Mouse (Mus musculus): Measurements from ENCODE around the gene Cdhr4. TPM values are rescaled to one million over a fixed set of nuclear protein-coding genes. Genes with fewer than 3 reads are reported as not detected.
A peak's percentile ranks its signal among the peaks of the same experiment; 100 is the strongest.
"Not testable (repeated sequence)": the region's sequence is repeated elsewhere in the genome, so short reads cannot be mapped to it uniquely, and the experiment has no call there.

Cdhr4 gene
- polyA plus RNA-seq, 1 experiment from 2014 or later, result 1.3 TPM

DNA sequence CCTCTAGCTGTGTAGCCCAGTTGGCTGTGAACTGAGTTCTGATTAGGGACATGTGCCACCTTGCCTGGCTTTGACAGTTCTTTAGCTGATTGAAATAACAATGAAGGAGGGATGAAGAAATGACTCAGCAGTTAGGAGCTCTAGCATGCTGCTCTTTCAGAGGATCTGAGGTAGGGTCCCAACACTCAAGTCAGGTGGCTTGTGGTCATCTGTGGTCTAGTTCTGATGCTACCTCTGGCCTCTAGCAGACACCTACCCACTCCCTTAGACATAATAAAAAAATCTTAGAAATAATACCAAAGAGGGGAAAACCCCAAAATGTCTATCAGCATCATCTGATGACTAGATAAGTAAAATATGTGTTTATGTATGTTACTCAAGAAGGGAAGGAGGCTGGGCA lies 18.1 kb downstream of the Cdhr4 start:
- no peaks in the 10 kb centered on the region for H3K4me1 ChIP-seq (replicated peaks; ENCODE audit: control insufficient read depth, insufficient read depth)
- no peak overlapping the region for H3K27ac ChIP-seq (replicated peaks)
- H3K4me3 ChIP-seq (ENCODE audit: low read depth, low read length), result no peak overlapping the region
- no peak overlapping the region for H3K9ac ChIP-seq (ENCODE audit: low read length)
- no peaks in the 10 kb centered on the region for H3K9me3 ChIP-seq (ENCODE audit: control insufficient read depth, low read length)
- ATAC-seq (ENCODE audit: low FRiP score, low TSS enrichment) (no peak), DNase-seq (ENCODE audit: low spot score) (no peak)
- H3K36me3 ChIP-seq (ENCODE audit: control insufficient read depth, insufficient read depth, low read length), result no peaks in the 10 kb centered on the region
- TF ChIP-seq CTCF (IDR thresholded peaks at IDR 0.05; ENCODE audit: low read depth) (no peak), EP300 (optimal IDR thresholded peaks at IDR 0.05) (no peak)
- no peak overlapping the region for H3K4me2 ChIP-seq (replicated peaks; ENCODE audit: low read depth)
- no peaks in the 10 kb centered on the region for H3K27me3 ChIP-seq (ENCODE audit: control insufficient read depth, insufficient read depth, low read length)

DNA sequence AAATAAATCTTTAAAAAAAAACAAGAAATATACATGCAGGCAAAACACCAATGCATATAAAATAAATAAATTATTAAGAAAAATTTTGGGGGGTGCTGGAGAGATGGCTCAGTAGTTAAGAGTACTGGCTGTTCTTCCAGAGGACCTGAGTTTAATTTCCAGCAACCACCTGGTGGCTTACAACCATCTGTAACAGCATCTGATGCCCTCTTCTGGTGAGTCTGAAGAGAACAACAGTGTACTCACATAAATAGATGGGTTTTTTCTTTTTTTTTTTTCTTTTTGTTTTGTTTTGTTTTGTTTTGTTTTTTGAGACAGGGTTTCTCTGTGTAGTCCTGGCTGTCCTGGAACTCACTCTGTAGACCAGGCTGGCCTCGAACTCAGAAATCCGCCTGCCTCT lies 21.3 kb downstream of the Cdhr4 start:
- not testable (repeated sequence) for H3K9me3 ChIP-seq (ENCODE audit: control insufficient read depth, low read length); ATAC-seq (ENCODE audit: low FRiP score, low TSS enrichment); H3K27me3 ChIP-seq (ENCODE audit: control insufficient read depth, insufficient read depth, low read length); H3K4me1 ChIP-seq (replicated peaks; ENCODE audit: control insufficient read depth, insufficient read depth); H3K4me3 ChIP-seq (ENCODE audit: low read depth, low read length); DNase-seq (ENCODE audit: low spot score); H3K4me2 ChIP-seq (replicated peaks; ENCODE audit: low read depth); H3K36me3 ChIP-seq (ENCODE audit: control insufficient read depth, insufficient read depth, low read length); H3K27ac ChIP-seq (replicated peaks); H3K9ac ChIP-seq (ENCODE audit: low read length)
- TF ChIP-seq CTCF (IDR thresholded peaks at IDR 0.05; ENCODE audit: low read depth), result peak; percentile 39
- WGBS, result 100% methylated on average over 2 of the region's 2 CpGs

- Histone ChIP-seq H3K36me3 (ENCODE audit: control insufficient read depth, insufficient read depth, low read length) (no peaks in the 10 kb centered on the region; the same call in 1 of the 2 replicates), H3K9ac (ENCODE audit: low read length) (no peak overlapping the region), H3K9me3 (ENCODE audit: control insufficient read depth, low read length) (no peaks in the 10 kb centered on the region), H3K27me3 (ENCODE audit: control insufficient read depth, insufficient read depth, low read length) (no peaks in the 10 kb centered on the region), H3K27ac (replicated peaks) (no peak overlapping the region), H3K4me2 (replicated peaks; ENCODE audit: low read depth) (no peak overlapping the region), H3K4me1 (replicated peaks; ENCODE audit: control insufficient read depth, insufficient read depth) (no peaks in the 10 kb centered on the region), H3K4me3 (ENCODE audit: low read depth, low read length) (no peak overlapping the region)
- no peak for ATAC-seq (ENCODE audit: low FRiP score, low TSS enrichment)
- 80% methylated on average over 3 of the region's 3 CpGs for WGBS
- TF ChIP-seq EP300 (optimal IDR thresholded peaks at IDR 0.05), result no peak
- no peak for TF ChIP-seq CTCF (IDR thresholded peaks at IDR 0.05; ENCODE audit: low read depth)
- no peak for DNase-seq (ENCODE audit: low spot score)
Observed at GRCm38 (mm10) chr9:108017127-108017526, 24.8 kb downstream of the Cdhr4 start.

DNA sequence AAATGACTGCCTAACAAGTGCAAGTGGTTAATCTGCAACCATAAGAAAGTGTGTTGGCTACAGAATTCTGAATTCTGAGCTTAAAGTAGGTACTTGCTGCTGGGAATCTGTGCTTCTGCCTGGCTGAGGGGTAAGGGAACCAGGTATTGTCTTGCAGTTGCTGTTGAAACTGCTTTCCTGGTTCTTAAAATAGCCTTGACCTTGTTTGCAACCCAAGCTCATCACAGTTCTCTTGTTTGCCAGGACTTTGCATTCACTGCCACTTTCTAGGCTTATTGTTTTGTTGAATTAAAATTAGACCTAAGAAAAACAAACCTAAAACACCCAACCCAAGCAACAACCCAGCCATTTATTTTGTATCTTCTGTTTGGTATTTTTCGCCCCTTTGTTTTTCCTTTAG lies 28.4 kb downstream of the Cdhr4 start:
- H3K4me3 ChIP-seq (ENCODE audit: low read depth, low read length), result no peak overlapping the region
- no peaks in the 10 kb centered on the region for H3K9me3 ChIP-seq (ENCODE audit: control insufficient read depth, low read length)
- H3K9ac ChIP-seq (ENCODE audit: low read length), result no peak overlapping the region
- H3K4me2 ChIP-seq (replicated peaks; ENCODE audit: low read depth), result no peak overlapping the region
- peaks cover 4% of the 10 kb centered on the region; the same call in 1 of the 2 replicates for H3K36me3 ChIP-seq (ENCODE audit: control insufficient read depth, insufficient read depth, low read length)
- DNase-seq (ENCODE audit: low spot score) (no peak), ATAC-seq (ENCODE audit: low FRiP score, low TSS enrichment) (no peak)
- H3K27me3 ChIP-seq (ENCODE audit: control insufficient read depth, insufficient read depth, low read length), result no peaks in the 10 kb centered on the region
- no peak overlapping the region for H3K27ac ChIP-seq (replicated peaks)
- no peaks in the 10 kb centered on the region for H3K4me1 ChIP-seq (replicated peaks; ENCODE audit: control insufficient read depth, insufficient read depth)
- no peak for TF ChIP-seq EP300 (optimal IDR thresholded peaks at IDR 0.05)
- no peak for TF ChIP-seq CTCF (IDR thresholded peaks at IDR 0.05; ENCODE audit: low read depth)
- 91% methylated on average over 1 of the region's 1 CpGs for WGBS

GRCm38 (mm10) chr9:108023216-108023615 lies 30.9 kb downstream of the Cdhr4 start:
- WGBS, result 85% methylated on average over 3 of the region's 3 CpGs
- Histone ChIP-seq H3K9me3 (ENCODE audit: control insufficient read depth, low read length) (no peaks in the 10 kb centered on the region), H3K27me3 (ENCODE audit: control insufficient read depth, insufficient read depth, low read length) (no peaks in the 10 kb centered on the region), H3K9ac (ENCODE audit: low read length) (no peak overlapping the region), H3K36me3 (ENCODE audit: control insufficient read depth, insufficient read depth, low read length) (peaks cover 4% of the 10 kb centered on the region; the same call in 1 of the 2 replicates), H3K4me2 (replicated peaks; ENCODE audit: low read depth) (no peak overlapping the region), H3K27ac (replicated peaks) (no peak overlapping the region), H3K4me3 (ENCODE audit: low read depth, low read length) (no peak overlapping the region), H3K4me1 (replicated peaks; ENCODE audit: control insufficient read depth, insufficient read depth) (no peaks in the 10 kb centered on the region)
- ATAC-seq (ENCODE audit: low FRiP score, low TSS enrichment), result no peak
- no peak for TF ChIP-seq EP300 (optimal IDR thresholded peaks at IDR 0.05)
- TF ChIP-seq CTCF (IDR thresholded peaks at IDR 0.05; ENCODE audit: low read depth), result no peak
- DNase-seq (ENCODE audit: low spot score), result no peak

- no peak overlapping the region for H3K4me2 ChIP-seq (replicated peaks; ENCODE audit: low read depth)
- H3K4me1 ChIP-seq (replicated peaks; ENCODE audit: control insufficient read depth, insufficient read depth), result no peaks in the 10 kb centered on the region
- H3K4me3 ChIP-seq (ENCODE audit: low read depth, low read length), result no peak overlapping the region
- H3K9me3 ChIP-seq (ENCODE audit: control insufficient read depth, low read length), result no peaks in the 10 kb centered on the region
- peaks cover 4% of the 10 kb centered on the region; the same call in 1 of the 2 replicates for H3K36me3 ChIP-seq (ENCODE audit: control insufficient read depth, insufficient read depth, low read length)
- ATAC-seq (ENCODE audit: low FRiP score, low TSS enrichment) (no peak), DNase-seq (ENCODE audit: low spot score) (no peak)
- no peak overlapping the region for H3K27ac ChIP-seq (replicated peaks)
- 94% methylated on average over 3 of the region's 3 CpGs for WGBS
- H3K9ac ChIP-seq (ENCODE audit: low read length), result no peak overlapping the region
- H3K27me3 ChIP-seq (ENCODE audit: control insufficient read depth, insufficient read depth, low read length), result no peaks in the 10 kb centered on the region
- TF ChIP-seq EP300 (optimal IDR thresholded peaks at IDR 0.05) (no peak), CTCF (IDR thresholded peaks at IDR 0.05; ENCODE audit: low read depth) (peak; percentile 53)
Observed at GRCm38 (mm10) chr9:108026584-108026983, 34.3 kb downstream of the Cdhr4 start.

Measured in stomach, postnatal 0 days (tissue).